Mouse (Mus musculus) myocyte (in vitro differentiated cells): ENCODE results near the gene Selenoi. TPM values are rescaled to one million over a fixed set of nuclear protein-coding genes. Genes with fewer than 3 reads are reported as not detected.

ENCODE experiments used
- H3K27me3 ChIP-seq: one replicate; pipeline ENCODE4 v1.6.1; 2011; ENCODE audit not compliant: control insufficient read depth, insufficient read depth, insufficient read length
- H3K36me3 ChIP-seq: one replicate; pipeline ENCODE4 v1.6.1; 2011; ENCODE audit not compliant: control insufficient read depth, insufficient read depth
- H3K4me2 ChIP-seq: one replicate; pipeline ENCODE4 v1.6.1; 2011; ENCODE audit warnings: low read depth, control low read depth
- H3K4me3 ChIP-seq: one replicate; pipeline ENCODE4 v1.5.1; 2011; ENCODE audit warnings: mild to moderate bottlenecking, control low read depth, moderate library complexity
- H3K79me2 ChIP-seq: one replicate; pipeline ENCODE4 v1.6.1; 2011; ENCODE audit not compliant: control insufficient read depth, insufficient read depth
- H3ac ChIP-seq: one replicate; pipeline ENCODE4 v1.6.1; 2011; ENCODE audit not compliant: control insufficient read depth, insufficient read length
- CEBPB ChIP-seq: IDR thresholded peaks from 2 replicates; pipeline ENCODE4 v1.6.1; 2011; ENCODE audit warnings: mild to moderate bottlenecking, moderate library complexity; ENCODE audit not compliant: poor library complexity, insufficient read depth, severe bottlenecking
- E2F4 ChIP-seq: IDR thresholded peaks from one replicate; pipeline ENCODE4 v1.6.1; 2011; ENCODE audit warnings: mild to moderate bottlenecking, control low read depth, moderate library complexity; ENCODE audit not compliant: insufficient read depth
- MAX ChIP-seq: IDR thresholded peaks from one replicate; pipeline ENCODE4 v1.6.1; 2011; ENCODE audit warnings: low read depth, mild to moderate bottlenecking, control low read depth
- MYOD1 ChIP-seq, 3 experiments: IDR thresholded peaks; one replicate each; pipeline ENCODE4 v1.6.1; 2011; ENCODE audit warnings: control low read depth in 2 of 3, low read depth in 2 of 3, mild to moderate bottlenecking in 2 of 3, moderate library complexity in 1 of 3; ENCODE audit not compliant: insufficient read length in 2 of 3, control insufficient read depth in 1 of 3
- MYOG ChIP-seq, 3 experiments: IDR thresholded peaks; one replicate each; pipeline ENCODE4 v1.6.1; 2011; ENCODE audit warnings: control low read depth in 2 of 3, low read depth in 2 of 3, mild to moderate bottlenecking in 2 of 3; ENCODE audit not compliant: insufficient read length in 2 of 3, control insufficient read depth in 1 of 3, insufficient read depth in 1 of 3
- POLR2A ChIP-seq: IDR thresholded peaks from one replicate; pipeline ENCODE4 v1.6.1; 2011; ENCODE audit warnings: low read depth, mild to moderate bottlenecking, control low read depth, moderate library complexity; ENCODE audit not compliant: insufficient read length
- POLR2AphosphoS2 ChIP-seq: IDR thresholded peaks from one replicate; pipeline ENCODE4 v1.6.1; 2011; ENCODE audit warnings: low read depth, control low read depth; ENCODE audit not compliant: insufficient read length
- REST ChIP-seq: IDR thresholded peaks from one replicate; pipeline ENCODE4 v1.6.1; 2011; ENCODE audit warnings: mild to moderate bottlenecking, control low read depth, moderate library complexity; ENCODE audit not compliant: insufficient read depth, insufficient read length
- SRF ChIP-seq: IDR thresholded peaks from one replicate; pipeline ENCODE4 v1.6.1; 2011; ENCODE audit warnings: low read depth; ENCODE audit not compliant: control insufficient read depth, insufficient read length
- TCF12 ChIP-seq: IDR thresholded peaks from one replicate; pipeline ENCODE4 v1.6.1; 2011; ENCODE audit warnings: mild to moderate bottlenecking, control low read depth; ENCODE audit not compliant: poor library complexity, insufficient read depth, severe bottlenecking
- TCF3 ChIP-seq: IDR thresholded peaks from one replicate; pipeline ENCODE4 v1.6.1; 2011; ENCODE audit warnings: low read depth, control low read depth; ENCODE audit not compliant: insufficient read length
- USF1 ChIP-seq: IDR thresholded peaks from one replicate; pipeline ENCODE4 v1.6.1; 2011; ENCODE audit warnings: low read depth, mild to moderate bottlenecking, control low read depth, moderate library complexity
- polyA plus RNA-seq: library from polyadenylated mRNA; unstranded; fragments of >200 nt; fragmentation: generic; extraction: Trizol; gene quantifications from one replicate; pipeline ENCODE4 v1.2.1, GENCODE M21; 2012; ENCODE audit warnings: missing spikeins

The Selenoi gene
- polyA plus RNA-seq, 1 experiment: 11.1 TPM

DNA sequence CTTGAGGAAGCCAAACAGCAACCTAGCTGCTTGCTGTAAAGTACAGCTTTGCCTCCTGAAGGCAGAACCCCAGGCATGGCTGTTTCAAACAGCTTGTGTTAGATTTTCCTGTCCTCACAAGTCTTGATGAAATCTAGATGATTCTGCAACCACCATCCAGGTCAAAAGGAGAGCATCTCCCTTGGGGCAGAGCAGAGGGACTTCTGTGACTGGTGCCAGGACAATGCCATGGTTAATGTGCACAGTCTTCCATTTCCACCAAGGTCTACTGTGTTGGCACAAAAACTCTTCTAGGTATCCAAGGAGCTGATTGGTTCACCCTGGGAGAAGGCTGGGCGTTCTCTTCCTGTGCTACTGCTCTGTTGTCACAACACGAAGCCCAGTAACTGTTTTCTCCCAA, 12.7 kb upstream of the Selenoi start:
- Histone ChIP-seq H3K36me3 (no peaks in the 10 kb centered on the region), H3K4me2 (no peak overlapping the region), H3K27me3 (no peaks in the 10 kb centered on the region), H3K4me3 (no peak overlapping the region), H3K79me2 (no peaks in the 10 kb centered on the region), H3ac (no peak overlapping the region)
- no peak for TF ChIP-seq MYOD1 (IDR thresholded peaks at IDR 0.05; ENCODE audit: control insufficient read depth in 1 of 3, insufficient read length in 2 of 3, low read depth in 2 of 3)
- no peak for TF ChIP-seq SRF
- no peak for TF ChIP-seq E2F4
- no peak for TF ChIP-seq USF1
- TF ChIP-seq MAX: no peak
- no peak for TF ChIP-seq REST
- TF ChIP-seq CEBPB: no peak
- no peak for TF ChIP-seq POLR2A
- no peak for TF ChIP-seq POLR2AphosphoS2
- TF ChIP-seq TCF12: no peak
- TF ChIP-seq TCF3: no peak
- no peak for TF ChIP-seq MYOG (IDR thresholded peaks at IDR 0.05; ENCODE audit: control insufficient read depth in 1 of 3, insufficient read depth in 1 of 3, insufficient read length in 2 of 3, low read depth in 2 of 3)

GRCm38 (mm10) chr5:30220666-30221065, 11.7 kb upstream of the Selenoi start:
- no peaks in the 10 kb centered on the region for H3K79me2 ChIP-seq
- no peaks in the 10 kb centered on the region for H3K36me3 ChIP-seq
- no peak overlapping the region for H3ac ChIP-seq
- TF ChIP-seq TCF12: no peak
- no peak for TF ChIP-seq MAX
- no peak for TF ChIP-seq SRF
- TF ChIP-seq REST: no peak
- H3K4me2 ChIP-seq: no peak overlapping the region
- H3K4me3 ChIP-seq: no peak overlapping the region
- no peaks in the 10 kb centered on the region for H3K27me3 ChIP-seq

- Histone ChIP-seq H3K36me3 (no peaks in the 10 kb centered on the region), H3ac (no peak overlapping the region), H3K27me3 (no peaks in the 10 kb centered on the region), H3K4me3 (no peak overlapping the region), H3K4me2 (no peak overlapping the region), H3K79me2 (no peaks in the 10 kb centered on the region)
- TF ChIP-seq USF1: no peak
- no peak for TF ChIP-seq POLR2AphosphoS2
- TF ChIP-seq TCF12: no peak
- no peak for TF ChIP-seq POLR2A
- TF ChIP-seq MYOD1 (IDR thresholded peaks at IDR 0.05; ENCODE audit: control insufficient read depth in 1 of 3, insufficient read length in 2 of 3, low read depth in 2 of 3): no peak
- TF ChIP-seq TCF3: no peak
- TF ChIP-seq REST: no peak
- no peak for TF ChIP-seq MYOG (IDR thresholded peaks at IDR 0.05; ENCODE audit: control insufficient read depth in 1 of 3, insufficient read depth in 1 of 3, insufficient read length in 2 of 3, low read depth in 2 of 3)
- TF ChIP-seq CEBPB: no peak
- no peak for TF ChIP-seq E2F4
- no peak for TF ChIP-seq SRF
Measured at GRCm38 (mm10) chr5:30222681-30223080, 9.7 kb upstream of the Selenoi start.

DNA sequence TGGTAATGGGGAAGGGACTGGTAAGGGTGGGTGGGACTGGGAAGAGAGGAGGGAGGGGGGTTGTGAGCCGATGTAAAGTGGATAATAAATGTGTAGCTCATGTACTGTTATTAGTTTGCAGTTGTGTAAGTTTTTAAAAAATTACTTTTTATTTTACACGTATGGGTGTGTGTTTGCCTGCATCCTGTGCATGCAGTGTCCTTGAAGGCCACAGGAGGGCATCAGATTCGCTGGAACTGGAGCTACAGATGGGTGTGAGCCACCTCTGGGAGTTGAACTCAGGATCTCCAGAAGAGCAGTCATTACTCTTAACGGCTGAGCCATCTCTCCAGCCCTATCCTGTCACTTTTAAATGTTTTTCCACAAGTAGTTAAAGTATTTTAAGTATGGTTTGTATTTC, 1.5 kb upstream of the Selenoi start:
- no peak overlapping the region for H3K4me2 ChIP-seq
- H3ac ChIP-seq: no peak overlapping the region
- H3K4me3 ChIP-seq: no peak overlapping the region
- no peaks in the 10 kb centered on the region for H3K27me3 ChIP-seq
- TF ChIP-seq USF1 (no peak), CEBPB (no peak), SRF (no peak), MYOD1 (IDR thresholded peaks at IDR 0.05; ENCODE audit: control insufficient read depth in 1 of 3, insufficient read length in 2 of 3, low read depth in 2 of 3) (no peak), POLR2A (no peak), REST (no peak), POLR2AphosphoS2 (no peak), E2F4 (no peak), MAX (no peak), TCF12 (no peak), TCF3 (no peak), MYOG (IDR thresholded peaks at IDR 0.05; ENCODE audit: control insufficient read depth in 1 of 3, insufficient read depth in 1 of 3, insufficient read length in 2 of 3, low read depth in 2 of 3) (no peak)
- peaks cover 41% of the 10 kb centered on the region for H3K79me2 ChIP-seq
- H3K36me3 ChIP-seq: no peaks in the 10 kb centered on the region

- H3K36me3 ChIP-seq: no peaks in the 10 kb centered on the region
- peak overlapping the region; percentile 70 for H3K4me2 ChIP-seq
- H3K79me2 ChIP-seq: peaks cover 50% of the 10 kb centered on the region
- H3K4me3 ChIP-seq: peak overlapping the region; percentile 64
- peak overlapping the region; percentile 68 for H3ac ChIP-seq
- H3K27me3 ChIP-seq: no peaks in the 10 kb centered on the region
- TF ChIP-seq POLR2A (no peak), CEBPB (no peak), SRF (no peak)
Measured at GRCm38 (mm10) chr5:30231891-30232270, 500 bp upstream of the Selenoi start.
